In genomic region chr3:41413771-41414170, GRCm38 (mm10) we compare ENCODE assay signal across 34 mouse cellular contexts.
"Had no signal": no experiment of that assay in that cellular context is flagged by ENCODE, and none has a peak within 500 bp of the region (broad histone marks: within the 10 kb centered on the region; RNA-seq: fewer than 3 reads in every experiment).

No protein-coding gene starts in this region.

- H3K27me3 ChIP-seq: heart, embryonic 12.5 days; heart, embryonic 13.5 days; heart, embryonic 15.5 days; hindbrain, embryonic 12.5 days; hindbrain, embryonic 13.5 days; hindbrain, embryonic 15.5 days; intestine, embryonic 15.5 days; kidney, embryonic 15.5 days had no signal

- H3K36me3 ChIP-seq: heart, embryonic 10.5 days; heart, embryonic 12.5 days; heart, embryonic 13.5 days; heart, embryonic 15.5 days; hindbrain, embryonic 10.5 days; hindbrain, embryonic 12.5 days; hindbrain, embryonic 13.5 days; hindbrain, embryonic 15.5 days; intestine, embryonic 15.5 days; kidney, embryonic 15.5 days had no signal

- ATAC-seq: hindbrain, embryonic 16.5 days; hindbrain, postnatal 0 days; inflammation-experienced regulatory T-cells, adult 6 months; intestine, embryonic 15.5 days; intestine, embryonic 16.5 days; intestine, postnatal 0 days had no signal

- H3K9ac ChIP-seq: heart, embryonic 12.5 days; heart, embryonic 13.5 days; heart, embryonic 15.5 days; hindbrain, embryonic 12.5 days; hindbrain, embryonic 13.5 days; hindbrain, embryonic 14.5 days; hindbrain, embryonic 15.5 days; intestine, embryonic 15.5 days; kidney, embryonic 15.5 days had no signal

- H3K4me2 ChIP-seq: heart, embryonic 11.5 days; heart, embryonic 12.5 days; heart, embryonic 13.5 days; heart, embryonic 15.5 days; hindbrain, embryonic 12.5 days; hindbrain, embryonic 13.5 days; hindbrain, embryonic 14.5 days; hindbrain, embryonic 15.5 days; intestine, embryonic 15.5 days; kidney, embryonic 15.5 days had no signal

- H3K27ac ChIP-seq: heart, embryonic 10.5 days; heart, embryonic 13.5 days; heart, embryonic 15.5 days; hindbrain, embryonic 10.5 days; hindbrain, embryonic 12.5 days; hindbrain, embryonic 13.5 days; hindbrain, embryonic 14.5 days; hindbrain, embryonic 15.5 days; hindbrain, postnatal 0 days; intestine, embryonic 15.5 days; kidney, embryonic 15.5 days; kidney, postnatal 0 days; layer of hippocampus, adult 2 months had no signal

- DNase-seq: heart, postnatal 10 days; heart, postnatal 14 days; heart, postnatal 4 days; kidney, adult 11 months; kidney, adult 18-20 months; kidney, adult 2 months; kidney, adult 8-10 months; kidney, adult 9 months; kidney, postnatal 10 days; kidney, postnatal 14 days; kidney, postnatal 25 days; kidney, postnatal 36 days; kidney, postnatal 4 days; layer of hippocampus, adult 9-11 months; layer of hippocampus, postnatal 36 days had no signal

- H3K9me3 ChIP-seq: heart, embryonic 10.5 days; heart, embryonic 12.5 days; heart, embryonic 13.5 days; heart, embryonic 15.5 days; hindbrain, embryonic 10.5 days; hindbrain, embryonic 12.5 days; hindbrain, embryonic 15.5 days; intestine, embryonic 15.5 days; kidney, embryonic 15.5 days had no signal

- H3K4me3 ChIP-seq: heart, embryonic 10.5 days; heart, embryonic 12.5 days; heart, embryonic 13.5 days; heart, embryonic 15.5 days; hindbrain, embryonic 10.5 days; hindbrain, embryonic 12.5 days; hindbrain, embryonic 13.5 days; hindbrain, embryonic 15.5 days; intestine, embryonic 15.5 days; kidney, embryonic 15.5 days; layer of hippocampus, adult 2 months had no signal
